Mouse (Mus musculus) ES-Bruce4 (cell line): ENCODE measurements around the gene Eif5b. TPM values are rescaled to one million over a fixed set of nuclear protein-coding genes. Genes with fewer than 3 reads are reported as not detected.

Source experiments
- H3K27ac ChIP-seq: 2 replicates; pipeline ENCODE4 v1.5.1; 2012; ENCODE audit warnings: low read length, inconsistent platforms; ENCODE audit not compliant: insufficient read depth
- H3K27me3 ChIP-seq: 2 replicates; pipeline ENCODE4 v1.6.1; 2012; ENCODE audit warnings: mild to moderate bottlenecking, low read length, inconsistent platforms; ENCODE audit not compliant: control insufficient read depth, poor library complexity, insufficient read depth, severe bottlenecking
- H3K36me3 ChIP-seq: 2 replicates; pipeline ENCODE4 v1.6.1; 2012; ENCODE audit warnings: inconsistent platforms, mild to moderate bottlenecking, low read length, moderate library complexity; ENCODE audit not compliant: control insufficient read depth, poor library complexity, insufficient read depth, severe bottlenecking
- H3K4me1 ChIP-seq: one replicate; pipeline ENCODE4 v1.8.1; 2011; ENCODE audit warnings: low read length; ENCODE audit not compliant: control insufficient read depth, insufficient read depth
- H3K4me3 ChIP-seq: 2 replicates; pipeline ENCODE4 v1.5.1; 2011; ENCODE audit warnings: low read depth, mild to moderate bottlenecking, low read length
- H3K9ac ChIP-seq: 2 replicates; pipeline ENCODE4 v1.6.1; 2012; ENCODE audit warnings: low read depth, mild to moderate bottlenecking, inconsistent platforms; ENCODE audit not compliant: poor library complexity, severe bottlenecking
- H3K9me3 ChIP-seq: replicated peaks from 2 replicates; pipeline ENCODE4 v1.6.1; 2012; ENCODE audit warnings: mild to moderate bottlenecking, low read length, inconsistent platforms; ENCODE audit not compliant: control insufficient read depth, poor library complexity, insufficient read depth, severe bottlenecking
- CTCF ChIP-seq: IDR thresholded peaks from one replicate; pipeline ENCODE4 v1.8.1; 2011; ENCODE audit warnings: low read depth, low read length
- EP300 ChIP-seq: IDR thresholded peaks from 2 replicates; pipeline ENCODE4 v1.6.1; 2011; ENCODE audit warnings: low read depth, low read length; ENCODE audit not compliant: insufficient read depth
- POLR2A ChIP-seq: IDR thresholded peaks from one replicate; pipeline ENCODE4 v1.8.1; 2011; ENCODE audit warnings: low read length; ENCODE audit not compliant: insufficient read depth
- polyA plus RNA-seq: library from polyadenylated mRNA; stranded (reverse); fragments of >200 nt; gene quantifications from 2 replicates; pipeline ENCODE4 v1.2.4, GENCODE M21; 2011; ENCODE audit warnings: low read depth; ENCODE audit not compliant: missing spikeins, insufficient read depth, insufficient read length

Gene Eif5b
- polyA plus RNA-seq, 1 experiment: 92.7 TPM

- peaks cover 19% of the 10 kb centered on the region for H3K36me3 ChIP-seq
- H3K4me1 ChIP-seq: peaks cover 2% of the 10 kb centered on the region
- no peaks in the 10 kb centered on the region for H3K9me3 ChIP-seq
- H3K4me3 ChIP-seq: peak overlapping the region; percentile 63
- no peaks in the 10 kb centered on the region for H3K27me3 ChIP-seq
- H3K27ac ChIP-seq: no peak overlapping the region
- TF ChIP-seq CTCF (no peak), EP300 (no peak), POLR2A (no peak)
- peak overlapping the region; percentile 90 for H3K9ac ChIP-seq
Observed at GRCm38 (mm10) chr1:37998371-37999199, 775 bp downstream of the Eif5b start.

- H3K27ac ChIP-seq: no peak overlapping the region
- peaks cover 2% of the 10 kb centered on the region for H3K4me1 ChIP-seq
- H3K9ac ChIP-seq: 0 out of 2 replicates have a peak overlapping the region, but pooled peaks have one; percentile 90
- no peaks in the 10 kb centered on the region for H3K9me3 ChIP-seq
- no peak overlapping the region for H3K4me3 ChIP-seq
- no peaks in the 10 kb centered on the region for H3K27me3 ChIP-seq
- no peak for TF ChIP-seq EP300
- peaks cover 9% of the 10 kb centered on the region for H3K36me3 ChIP-seq
Observed at GRCm38 (mm10) chr1:37999552-37999951, 1.7 kb downstream of the Eif5b start.

GRCm38 (mm10) chr1:38000844-38001243 lies 3.0 kb downstream of the Eif5b start:
- Histone ChIP-seq H3K27ac (no peak overlapping the region), H3K9me3 (no peaks in the 10 kb centered on the region), H3K27me3 (no peaks in the 10 kb centered on the region), H3K9ac (no peak overlapping the region), H3K4me3 (no peak overlapping the region), H3K4me1 (peaks cover 2% of the 10 kb centered on the region), H3K36me3 (no peaks in the 10 kb centered on the region)
- TF ChIP-seq POLR2A (no peak), CTCF (no peak), EP300 (no peak)

- Histone ChIP-seq H3K4me3 (no peak overlapping the region), H3K27ac (no peak overlapping the region), H3K9ac (no peak overlapping the region), H3K9me3 (no peaks in the 10 kb centered on the region), H3K36me3 (no peaks in the 10 kb centered on the region), H3K4me1 (peaks cover 2% of the 10 kb centered on the region), H3K27me3 (no peaks in the 10 kb centered on the region)
- TF ChIP-seq EP300 (no peak), POLR2A (no peak), CTCF (no peak)
Observed at GRCm38 (mm10) chr1:38001956-38002355, 4.1 kb downstream of the Eif5b start.

GRCm38 (mm10) chr1:38003046-38003445 lies 5.2 kb downstream of the Eif5b start:
- H3K36me3 ChIP-seq: no peaks in the 10 kb centered on the region
- H3K9ac ChIP-seq: no peak overlapping the region
- H3K4me1 ChIP-seq: peaks cover 2% of the 10 kb centered on the region
- no peaks in the 10 kb centered on the region for H3K27me3 ChIP-seq
- TF ChIP-seq CTCF: no peak
- TF ChIP-seq POLR2A: no peak
- TF ChIP-seq EP300: no peak
- no peaks in the 10 kb centered on the region for H3K9me3 ChIP-seq
- H3K4me3 ChIP-seq: no peak overlapping the region
- no peak overlapping the region for H3K27ac ChIP-seq

- Histone ChIP-seq H3K9ac (no peak overlapping the region), H3K27ac (no peak overlapping the region), H3K4me3 (no peak overlapping the region), H3K36me3 (no peaks in the 10 kb centered on the region), H3K4me1 (no peaks in the 10 kb centered on the region), H3K27me3 (no peaks in the 10 kb centered on the region), H3K9me3 (no peaks in the 10 kb centered on the region)
- TF ChIP-seq EP300 (no peak), CTCF (no peak), POLR2A (no peak)
Observed at GRCm38 (mm10) chr1:38006741-38007140, 8.9 kb downstream of the Eif5b start.
